Mouse (Mus musculus): ENCODE measurements around the gene Rnf144a. TPM values are rescaled to one million over a fixed set of nuclear protein-coding genes. Genes with fewer than 3 reads are reported as not detected.

Rnf144a gene
- polyA plus RNA-seq, 1 experiment from 2014 or later = 38.3 TPM

DNA sequence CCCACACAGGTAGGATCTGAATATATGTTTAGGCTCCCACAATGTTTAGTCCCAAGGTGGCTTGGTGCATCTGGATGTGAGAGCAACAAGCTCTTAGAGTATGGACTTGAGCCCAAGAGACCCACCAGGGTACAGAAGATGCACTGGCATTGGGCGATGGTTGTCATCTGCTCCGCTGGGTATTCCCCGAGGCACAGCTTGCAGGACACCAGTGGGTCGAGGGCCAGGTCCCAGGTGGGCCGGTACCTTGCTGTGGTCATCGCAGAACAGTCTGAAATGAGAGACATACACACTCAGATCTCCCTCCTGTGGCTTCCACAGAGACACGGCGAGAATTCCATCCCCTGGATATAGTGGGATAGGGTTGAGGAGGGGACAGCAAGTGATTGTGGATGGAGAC is 75.9 kb downstream of the Rnf144a start:
- ATAC-seq (ENCODE audit: low FRiP score, low read depth) = no peak

DNA sequence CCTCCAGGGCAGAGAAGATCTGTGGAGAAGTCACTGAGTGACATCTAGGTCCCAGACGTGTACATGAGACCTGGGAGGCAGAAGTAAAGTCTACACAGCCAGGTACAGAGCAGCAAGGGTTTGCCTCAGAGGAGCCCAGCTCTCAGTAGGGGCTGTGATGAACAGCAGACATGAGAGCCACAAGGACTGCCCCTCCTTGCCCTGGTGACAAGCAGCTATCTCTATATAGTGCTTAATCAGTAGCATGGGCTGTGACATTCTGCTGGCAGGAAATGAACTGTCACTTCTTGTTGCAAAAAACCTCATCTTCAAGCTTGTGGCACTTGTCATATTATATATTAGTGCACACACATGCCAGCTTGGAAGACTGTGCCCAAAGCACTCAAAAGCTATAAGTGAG is 81.4 kb downstream of the Rnf144a start:
- Histone ChIP-seq H3K9ac (no peak overlapping the region), H3K4me2 (replicated peaks) (no peak overlapping the region), H3K27ac (no peak overlapping the region), H3K4me3 (no peak overlapping the region), H3K36me3 (peaks cover 13% of the 10 kb centered on the region), H3K27me3 (replicated peaks) (no peaks in the 10 kb centered on the region), H3K9me3 (no peaks in the 10 kb centered on the region), H3K4me1 (no peaks in the 10 kb centered on the region)
- WGBS = 82% methylated on average over 1 of the region's 1 CpGs
- no peak for ATAC-seq (ENCODE audit: low FRiP score, low read depth)

More for the DNA sequence above, 75.9 kb downstream of the Rnf144a start:
- H3K9ac ChIP-seq = no peak overlapping the region
- H3K9me3 ChIP-seq = no peaks in the 10 kb centered on the region
- H3K4me3 ChIP-seq = no peak overlapping the region
- 93% methylated on average over 8 of the region's 8 CpGs for WGBS
- H3K36me3 ChIP-seq = peaks cover 13% of the 10 kb centered on the region
- H3K27ac ChIP-seq = no peak overlapping the region
- H3K27me3 ChIP-seq (replicated peaks) = no peaks in the 10 kb centered on the region
- no peaks in the 10 kb centered on the region for H3K4me1 ChIP-seq
- no peak overlapping the region for H3K4me2 ChIP-seq (replicated peaks)

GRCm38 (mm10) chr12:26331048-26331447 is 84.0 kb downstream of the Rnf144a start:
- no peak overlapping the region for H3K9ac ChIP-seq
- H3K4me2 ChIP-seq (replicated peaks) = no peak overlapping the region
- no peaks in the 10 kb centered on the region for H3K4me1 ChIP-seq
- 89% methylated on average over 3 of the region's 3 CpGs for WGBS
- no peaks in the 10 kb centered on the region for H3K27me3 ChIP-seq (replicated peaks)
- peaks cover 19% of the 10 kb centered on the region for H3K36me3 ChIP-seq
- ATAC-seq (ENCODE audit: low FRiP score, low read depth) = no peak
- H3K27ac ChIP-seq = no peak overlapping the region
- H3K4me3 ChIP-seq = no peak overlapping the region
- H3K9me3 ChIP-seq = no peaks in the 10 kb centered on the region

GRCm38 (mm10) chr12:26329756-26330155 is 85.3 kb downstream of the Rnf144a start:
- H3K4me3 ChIP-seq = no peak overlapping the region
- no peaks in the 10 kb centered on the region for H3K9me3 ChIP-seq
- H3K9ac ChIP-seq = no peak overlapping the region
- no peaks in the 10 kb centered on the region for H3K27me3 ChIP-seq (replicated peaks)
- no peak for ATAC-seq (ENCODE audit: low FRiP score, low read depth)
- WGBS = 85% methylated on average over 5 of the region's 5 CpGs
- H3K4me2 ChIP-seq (replicated peaks) = no peak overlapping the region
- no peak overlapping the region for H3K27ac ChIP-seq
- H3K4me1 ChIP-seq = no peaks in the 10 kb centered on the region
- peaks cover 22% of the 10 kb centered on the region for H3K36me3 ChIP-seq

- Histone ChIP-seq H3K27ac (no peak overlapping the region), H3K4me3 (no peak overlapping the region)
These were observed 85.9 kb downstream of the Rnf144a start for GRCm38 (mm10) chr12:26329031-26329675.

GRCm38 (mm10) chr12:26323783-26324364 is 91.2 kb downstream of the Rnf144a start:
- Histone ChIP-seq H3K4me2 (replicated peaks) (no peak overlapping the region), H3K4me3 (no peak overlapping the region), H3K36me3 (peaks cover 49% of the 10 kb centered on the region), H3K27ac (no peak overlapping the region), H3K9me3 (no peaks in the 10 kb centered on the region), H3K4me1 (no peaks in the 10 kb centered on the region), H3K9ac (no peak overlapping the region), H3K27me3 (replicated peaks) (no peaks in the 10 kb centered on the region)
- ATAC-seq (ENCODE audit: low FRiP score, low read depth) = no peak
- WGBS = 87% methylated on average over 5 of the region's 5 CpGs

More at GRCm38 (mm10) chr12:26329031-26329675, 85.9 kb downstream of the Rnf144a start:
- H3K9me3 ChIP-seq = no peaks in the 10 kb centered on the region
- no peaks in the 10 kb centered on the region for H3K27me3 ChIP-seq (replicated peaks)
- WGBS = 84% methylated on average over 6 of the region's 6 CpGs
- ATAC-seq (ENCODE audit: low FRiP score, low read depth) = no peak
- no peaks in the 10 kb centered on the region for H3K4me1 ChIP-seq
- no peak overlapping the region for H3K4me2 ChIP-seq (replicated peaks)
- H3K36me3 ChIP-seq = peaks cover 28% of the 10 kb centered on the region
- H3K9ac ChIP-seq = no peak overlapping the region

DNA sequence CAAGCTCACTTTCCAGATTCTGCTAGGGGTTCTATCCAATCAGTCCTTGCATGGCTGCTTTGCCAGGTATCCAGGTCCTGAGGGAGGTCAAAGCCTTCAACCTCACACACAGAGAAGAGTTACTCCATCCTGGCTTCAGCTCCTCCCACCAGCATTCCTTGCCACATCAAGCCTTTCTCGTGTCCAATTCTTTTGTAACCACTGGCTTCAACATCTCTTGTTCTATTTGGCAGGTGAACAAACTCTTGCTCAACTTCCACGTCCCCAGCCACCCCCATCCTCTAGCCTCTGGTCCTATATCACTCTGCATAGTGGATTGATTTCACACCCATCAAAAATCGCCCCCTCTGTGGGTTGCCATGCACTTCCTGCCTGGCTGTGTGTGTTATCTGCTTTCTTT is 98.8 kb downstream of the Rnf144a start:
- H3K9me3 ChIP-seq = no peaks in the 10 kb centered on the region
- H3K4me3 ChIP-seq = no peak overlapping the region
- no peaks in the 10 kb centered on the region for H3K27me3 ChIP-seq (replicated peaks)
- H3K36me3 ChIP-seq = peaks cover 59% of the 10 kb centered on the region
- WGBS = 87% methylated on average over 3 of the region's 3 CpGs
- no peaks in the 10 kb centered on the region for H3K4me1 ChIP-seq
- H3K4me2 ChIP-seq (replicated peaks) = no peak overlapping the region
- no peak overlapping the region for H3K9ac ChIP-seq
- H3K27ac ChIP-seq = no peak overlapping the region
- no peak for ATAC-seq (ENCODE audit: low FRiP score, low read depth)

- Histone ChIP-seq H3K9ac (no peak overlapping the region), H3K27me3 (replicated peaks) (no peaks in the 10 kb centered on the region), H3K27ac (no peak overlapping the region), H3K9me3 (no peaks in the 10 kb centered on the region), H3K4me1 (no peaks in the 10 kb centered on the region), H3K4me3 (no peak overlapping the region), H3K4me2 (replicated peaks) (no peak overlapping the region), H3K36me3 (peaks cover 59% of the 10 kb centered on the region)
- 49% methylated on average over 5 of the region's 5 CpGs for WGBS
- peak; percentile 50; the same call in 1 of the 2 replicates for ATAC-seq (ENCODE audit: low FRiP score, low read depth)
These were observed 100.1 kb downstream of the Rnf144a start for GRCm38 (mm10) chr12:26314959-26315358.

DNA sequence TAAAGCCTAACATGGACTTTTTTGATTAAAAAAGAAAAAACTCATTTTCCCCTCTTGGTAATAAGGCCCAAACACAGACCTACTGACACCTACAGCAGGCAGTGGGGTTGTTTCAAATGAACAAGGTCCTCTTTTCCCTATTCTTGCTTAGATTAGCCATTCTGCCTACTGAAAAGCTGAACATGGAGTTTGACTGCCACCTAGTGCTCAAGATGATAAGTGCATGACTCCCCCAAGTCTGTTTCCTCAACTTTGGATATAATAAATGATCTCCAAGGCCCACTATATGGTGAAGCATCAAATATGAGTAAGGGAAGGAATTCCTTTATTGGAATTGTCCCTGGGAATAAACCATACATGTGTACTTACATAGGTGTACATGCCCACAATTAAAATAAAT is 103.5 kb downstream of the Rnf144a start:
- H3K4me2 ChIP-seq (replicated peaks) = no peak overlapping the region
- H3K4me1 ChIP-seq = no peaks in the 10 kb centered on the region
- H3K9me3 ChIP-seq = no peaks in the 10 kb centered on the region
- peaks cover 54% of the 10 kb centered on the region for H3K36me3 ChIP-seq
- H3K27me3 ChIP-seq (replicated peaks) = no peaks in the 10 kb centered on the region
- no peak overlapping the region for H3K27ac ChIP-seq
- no peak overlapping the region for H3K9ac ChIP-seq
- no peak overlapping the region for H3K4me3 ChIP-seq
- no peak for ATAC-seq (ENCODE audit: low FRiP score, low read depth)

DNA sequence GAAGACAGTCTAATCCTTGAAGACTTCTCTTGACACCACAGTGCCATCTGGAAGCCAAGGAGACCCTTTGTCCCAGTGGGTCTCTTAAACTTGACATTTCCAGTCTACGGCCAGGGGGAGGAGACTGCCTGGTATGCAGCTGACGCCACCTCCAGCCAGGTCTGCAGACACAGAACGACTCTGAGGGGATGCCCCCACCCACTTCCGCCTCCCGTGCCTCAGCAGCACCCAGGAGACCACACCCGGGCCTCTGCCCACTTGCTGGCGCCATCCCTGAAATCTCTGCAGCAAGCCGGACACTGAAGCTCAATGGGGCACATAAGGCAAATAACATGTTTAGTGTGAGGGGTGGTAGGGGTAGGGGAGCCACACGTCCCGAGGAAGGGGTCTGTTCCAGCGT is 104.8 kb downstream of the Rnf144a start:
- ATAC-seq (ENCODE audit: low FRiP score, low read depth) = no peak
- no peaks in the 10 kb centered on the region for H3K4me1 ChIP-seq
- peaks cover 48% of the 10 kb centered on the region for H3K36me3 ChIP-seq
- H3K9ac ChIP-seq = no peak overlapping the region
- H3K27me3 ChIP-seq (replicated peaks) = no peaks in the 10 kb centered on the region
- no peak overlapping the region for H3K4me2 ChIP-seq (replicated peaks)
- no peaks in the 10 kb centered on the region for H3K9me3 ChIP-seq
- H3K4me3 ChIP-seq = no peak overlapping the region
- 87% methylated on average over 11 of the region's 11 CpGs for WGBS
- no peak overlapping the region for H3K27ac ChIP-seq

DNA sequence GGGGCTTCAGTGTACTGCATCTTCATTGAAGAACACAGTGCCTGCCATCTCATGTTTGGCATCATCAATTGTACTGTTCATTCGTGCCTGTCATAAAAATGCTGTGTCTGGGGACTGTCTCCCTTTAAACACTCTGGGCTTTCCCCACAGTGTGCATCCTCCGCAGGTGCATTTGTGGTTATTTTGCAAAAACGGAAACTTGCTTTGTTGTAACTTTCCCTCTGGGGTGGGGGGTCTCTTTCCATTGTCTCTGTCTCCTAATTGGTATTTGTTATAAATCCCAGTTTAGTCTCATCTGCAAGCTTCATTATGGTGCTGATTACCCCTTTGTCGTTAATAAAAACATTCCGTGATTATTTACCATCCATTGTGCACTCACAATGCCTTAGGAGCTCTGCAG is 112.2 kb downstream of the Rnf144a start:
- Histone ChIP-seq H3K9me3 (no peaks in the 10 kb centered on the region), H3K4me3 (no peak overlapping the region), H3K27ac (no peak overlapping the region), H3K4me1 (0 out of 2 replicates have a peak, but pooled peaks cover 6% of the 10 kb centered on the region), H3K27me3 (replicated peaks) (no peaks in the 10 kb centered on the region), H3K9ac (no peak overlapping the region), H3K36me3 (0 out of 2 replicates have a peak, but pooled peaks cover 5% of the 10 kb centered on the region), H3K4me2 (replicated peaks) (no peak overlapping the region)
- 57% methylated on average over 5 of the region's 5 CpGs for WGBS
- no peak for ATAC-seq (ENCODE audit: low FRiP score, low read depth)

DNA sequence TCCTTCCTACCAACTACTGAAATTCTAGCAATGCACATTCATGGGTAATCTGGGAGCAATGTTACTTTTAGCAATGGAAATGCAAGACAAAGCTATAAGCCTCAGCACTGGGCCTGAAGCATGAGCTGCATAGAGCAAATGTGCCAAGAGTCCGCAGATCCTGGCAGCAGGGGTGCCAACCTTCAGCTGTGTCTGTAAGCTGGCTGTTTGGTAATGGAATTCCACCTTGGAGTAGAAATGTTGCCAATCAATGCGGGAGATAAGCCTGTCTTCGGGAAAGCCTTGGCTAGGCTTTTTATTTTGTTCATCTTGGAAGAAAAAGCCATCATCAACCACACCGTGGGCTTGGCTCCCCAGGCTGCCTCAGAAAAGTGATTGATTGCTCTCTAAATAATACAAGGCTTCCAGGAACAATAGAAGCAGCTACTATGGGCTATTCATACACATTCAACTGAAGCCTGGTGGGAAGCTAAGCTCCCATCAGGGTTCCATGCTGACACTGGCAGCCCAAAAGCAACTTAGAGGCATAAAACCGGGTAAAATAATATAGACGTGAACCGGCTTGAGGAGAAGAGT is 115.5 kb downstream of the Rnf144a start:
- no peak overlapping the region for H3K4me2 ChIP-seq (replicated peaks)

More for the DNA sequence above, 115.5 kb downstream of the Rnf144a start:
- no peak overlapping the region for H3K27ac ChIP-seq
- ATAC-seq (ENCODE audit: low FRiP score, low read depth) = no peak
- H3K9ac ChIP-seq = no peak overlapping the region
- H3K9me3 ChIP-seq = no peaks in the 10 kb centered on the region
- 32% methylated on average over 7 of the region's 7 CpGs for WGBS
- H3K4me3 ChIP-seq = no peak overlapping the region
- no peaks in the 10 kb centered on the region for H3K27me3 ChIP-seq (replicated peaks)
- 0 out of 2 replicates have a peak, but pooled peaks cover 6% of the 10 kb centered on the region for H3K4me1 ChIP-seq
- no peaks in the 10 kb centered on the region for H3K36me3 ChIP-seq
